17 mouse cellular contexts compared by ENCODE assay signal in the genomic region with DNA sequence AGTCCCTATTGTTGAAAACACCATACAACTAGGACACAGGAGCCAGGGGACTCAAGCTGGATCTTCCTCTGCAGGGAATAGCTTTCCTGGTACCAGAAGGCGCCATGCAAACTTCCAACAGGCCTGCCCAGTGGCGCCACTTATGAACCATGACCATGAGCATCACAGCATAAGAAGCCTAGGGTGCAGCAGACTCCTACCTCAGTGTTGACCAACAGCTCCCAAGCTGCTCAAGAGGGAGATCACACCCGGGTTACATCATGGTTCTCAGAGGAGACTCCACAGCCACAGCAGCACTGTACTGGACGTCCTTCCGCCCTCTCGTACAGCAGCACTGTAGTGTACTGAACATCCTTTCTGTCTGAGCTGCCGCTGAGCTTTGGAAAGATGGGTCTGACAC.
"Had no signal": no experiment of that assay in that cellular context is flagged by ENCODE, and none has a peak within 500 bp of the region (broad histone marks: within the 10 kb centered on the region; RNA-seq: fewer than 3 reads in every experiment).

No protein-coding gene starts in this region.

- DNase-seq: retina, postnatal 1 day; right cerebral cortex, adult 18-20 months; right cerebral cortex, postnatal 14 days; right cerebral cortex, postnatal 25 days; right cerebral cortex, postnatal 4 days; spleen, adult 18-20 months; thymus, adult 18-20 months; thymus, adult 2 months; thymus, postnatal 14 days; thymus, postnatal 25 days; thymus, postnatal 36 days; thymus, postnatal 4 days had no signal

- H3K36me3 ChIP-seq: neural tube, embryonic 12.5 days; neural tube, embryonic 13.5 days; neural tube, embryonic 15.5 days; stomach, embryonic 15.5 days had no signal

- H3K4me2 ChIP-seq: neural tube, embryonic 12.5 days; neural tube, embryonic 13.5 days; neural tube, embryonic 15.5 days; stomach, embryonic 15.5 days had no signal

- H3K27ac ChIP-seq: neural tube, embryonic 12.5 days; neural tube, embryonic 13.5 days; neural tube, embryonic 15.5 days; stomach, embryonic 15.5 days; stomach, postnatal 0 days had no signal

- H3K4me3 ChIP-seq: neural tube, embryonic 12.5 days; neural tube, embryonic 13.5 days; neural tube, embryonic 15.5 days; stomach, embryonic 15.5 days had no signal

- H3K9me3 ChIP-seq: neural tube, embryonic 12.5 days; neural tube, embryonic 13.5 days; neural tube, embryonic 15.5 days; stomach, embryonic 15.5 days had no signal

- H3K9ac ChIP-seq: neural tube, embryonic 12.5 days; neural tube, embryonic 13.5 days; neural tube, embryonic 15.5 days; stomach, embryonic 15.5 days had no signal

- H3K27me3 ChIP-seq: neural tube, embryonic 12.5 days; neural tube, embryonic 13.5 days; neural tube, embryonic 15.5 days; stomach, embryonic 15.5 days had no signal
